Mouse (Mus musculus) liver, embryonic 14.5 days (tissue): ENCODE data around the gene Serpinf2. TPM values are rescaled to one million over a fixed set of nuclear protein-coding genes. Genes with fewer than 3 reads are reported as not detected.
A peak's percentile ranks its signal among the peaks of the same experiment; 100 is the strongest.

Experiments used
- ATAC-seq: fragments of 200-750 bp; cut with Nextera tagmentation; 2 replicates; pipeline ENCODE4 v1.8.0; 2017; ENCODE audit warnings: moderate number of reproducible peaks, mild to moderate bottlenecking, moderate library complexity; ENCODE audit not compliant: insufficient read depth
- DNase-seq, 3 experiments: peaks; one replicate each; pipeline ENCODE4 v3.0.0-alpha.2; 2012 to 2013; ENCODE audit warnings: low read depth in 3 of 3, low spot score in 3 of 3
- H3K27ac ChIP-seq: fragments of 300-500 bp; sonication (generic); 2 replicates; pipeline ENCODE4 v1.5.1; 2014; ENCODE audit warnings: moderate library complexity, mild to moderate bottlenecking, control low read depth, inconsistent platforms
- H3K27me3 ChIP-seq: fragments of 300-500 bp; sonication (generic); 2 replicates; pipeline ENCODE4 v1.6.1; 2014; ENCODE audit warnings: mild to moderate bottlenecking, low read length, moderate library complexity; ENCODE audit not compliant: control insufficient read depth, insufficient read depth
- H3K36me3 ChIP-seq: fragments of 300-500 bp; sonication (generic); replicated peaks from 2 replicates; pipeline ENCODE4 v1.6.1; 2014; ENCODE audit warnings: low read depth; ENCODE audit not compliant: control insufficient read depth, insufficient read depth
- H3K4me1 ChIP-seq, 2 experiments: fragments of 200-500 bp in 1 of 2; fragments of 300-500 bp in 1 of 2; sonication (generic) in 1 of 2; replicated peaks; 2 replicates each; pipeline ENCODE4 v1.6.1; 2012 to 2014; ENCODE audit warnings: antibody characterized with exemption in 1 of 2, inconsistent platforms in 1 of 2, low read length in 1 of 2; ENCODE audit not compliant: control insufficient read depth in 2 of 2, insufficient read depth in 2 of 2
- H3K4me2 ChIP-seq: fragments of 300-500 bp; sonication (generic); 2 replicates; pipeline ENCODE4 v1.6.1; 2014; ENCODE audit warnings: low read depth, mild to moderate bottlenecking, control low read depth, moderate library complexity
- H3K4me3 ChIP-seq, 2 experiments: fragments of 200-500 bp in 1 of 2; fragments of 300-500 bp in 1 of 2; sonication (generic) in 1 of 2; 2 replicates each; pipeline ENCODE4 v1.5.1; 2012 to 2014; ENCODE audit warnings: low read depth in 2 of 2, low read length in 2 of 2, mild to moderate bottlenecking in 2 of 2, control low read depth in 1 of 2, inconsistent platforms in 1 of 2, moderate library complexity in 1 of 2; ENCODE audit not compliant: insufficient read depth in 1 of 2
- H3K9ac ChIP-seq: fragments of 300-500 bp; sonication (generic); replicated peaks from 2 replicates; pipeline ENCODE4 v1.6.1; 2014; ENCODE audit warnings: mild to moderate bottlenecking, control low read depth, moderate library complexity
- H3K9me3 ChIP-seq: fragments of 300-500 bp; sonication (generic); 2 replicates; pipeline ENCODE4 v1.6.1; 2016; ENCODE audit warnings: low read length, mixed read lengths; ENCODE audit not compliant: control insufficient read depth
- CTCF ChIP-seq: IDR thresholded peaks from 2 replicates; pipeline ENCODE4 v1.5.1; 2016; ENCODE audit warnings: antibody characterized with exemption, low read depth, control low read depth
- EP300 ChIP-seq: IDR thresholded peaks from 2 replicates; pipeline ENCODE4 v1.6.1; 2016; ENCODE audit warnings: antibody characterized with exemption, low read depth
- WGBS: fragments of 180-500 bp; shearing (Covaris S2); extraction: QIAGEN DNeasy Blood & Tissue Kit; methylation state at CpG from one replicate; pipeline ENCODE4 v1.1.7; 2014; ENCODE audit not compliant: insufficient replicate concordance; 5-methylcytosine and 5-hydroxymethylcytosine counted together
- polyA plus RNA-seq, 2 experiments: library from polyadenylated mRNA; depleted of rRNA in 1 of 2; stranded (reverse) in 1 of 2; unstranded in 1 of 2; fragments of >200 nt; fragmentation: Nextera tagmentation in 1 of 2; extraction: Ambion mirVana in 1 of 2; gene quantifications; 2 replicates each; pipeline versions ENCODE4 v1.2.1 to v1.2.3; 2012 to 2014

Gene Serpinf2
- polyA plus RNA-seq, 2 experiments: 304 to 474 TPM

DNA sequence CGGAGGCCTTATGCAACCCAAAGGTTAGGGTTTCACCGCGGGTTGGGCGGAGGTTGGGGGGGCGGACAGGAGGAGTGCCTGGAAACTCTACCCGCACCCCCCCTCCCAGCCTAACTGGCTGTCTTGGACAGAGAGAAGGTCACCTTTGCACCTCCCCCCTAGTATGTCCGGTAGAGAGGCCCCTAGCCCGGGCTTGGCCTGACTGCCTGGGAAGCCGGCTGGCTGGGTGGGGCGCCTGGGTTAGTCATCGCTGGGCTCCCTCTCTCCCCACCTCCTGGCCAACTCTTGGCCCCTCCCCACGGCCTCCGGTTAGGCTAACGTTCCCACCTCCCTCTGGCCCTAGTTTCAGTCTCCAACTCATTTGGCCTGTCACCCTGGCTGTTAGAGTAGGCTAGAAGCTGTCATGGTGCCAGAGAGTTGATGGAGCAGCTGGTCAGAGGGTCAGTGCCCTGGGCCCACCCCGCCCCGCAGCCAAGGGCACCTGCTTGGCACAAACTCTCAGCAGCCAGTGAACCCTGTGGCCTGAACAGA lies 22.9 kb upstream of the Serpinf2 start:
- 5% methylated on average over 16 of the region's 16 CpGs for WGBS
- peak overlapping the region; percentile 97 for H3K4me2 ChIP-seq
- H3K4me1 ChIP-seq: peaks cover 43 to 50% of the 10 kb centered on the region in 2 experiments
- peak; percentile 47 for ATAC-seq
- peak overlapping the region; percentile 80 for H3K9ac ChIP-seq
- no peaks in the 10 kb centered on the region for H3K27me3 ChIP-seq
- H3K9me3 ChIP-seq: no peaks in the 10 kb centered on the region
- peak overlapping the region; percentile 99 for H3K27ac ChIP-seq
- TF ChIP-seq CTCF (0 out of 2 replicates have a peak, but pooled peaks have one; percentile 11), EP300 (no peak)
- H3K36me3 ChIP-seq: peaks cover 27% of the 10 kb centered on the region
- peak in 1 of 3 experiments; percentile 69 for DNase-seq
- peak overlapping the region; percentile 86 to 92 for H3K4me3 ChIP-seq

DNA sequence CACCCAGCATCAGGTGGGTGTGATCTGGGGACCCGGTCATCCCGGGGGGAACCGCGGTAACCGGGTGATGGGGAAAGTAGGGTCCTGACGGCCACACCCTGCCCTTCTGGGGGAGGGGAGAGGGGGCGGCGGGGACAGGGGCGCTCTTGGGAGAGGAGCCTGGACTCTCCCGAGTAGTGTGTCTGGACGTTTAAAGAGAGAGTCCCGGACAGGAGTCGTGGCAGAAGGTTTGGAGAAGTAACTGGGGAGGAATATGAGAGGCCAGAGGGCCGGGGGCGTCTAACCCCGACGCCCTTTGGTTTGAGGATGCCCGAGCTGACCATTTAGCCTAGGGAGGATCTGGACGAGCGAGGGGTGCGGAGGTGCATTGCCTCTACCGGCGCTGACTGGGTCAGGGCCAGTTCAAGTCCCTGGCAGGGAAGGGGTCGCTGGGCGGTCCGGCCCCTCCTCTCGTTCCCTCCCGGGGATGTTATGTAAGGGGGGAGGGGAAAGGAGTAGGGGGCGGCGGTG lies 22.4 kb upstream of the Serpinf2 start:
- peak overlapping the region; percentile 99 for H3K27ac ChIP-seq
- peak overlapping the region; percentile 86 to 92 for H3K4me3 ChIP-seq
- TF ChIP-seq CTCF (no peak), EP300 (no peak)
- ATAC-seq: no peak
- H3K27me3 ChIP-seq: no peaks in the 10 kb centered on the region
- H3K4me1 ChIP-seq: peaks cover 39 to 47% of the 10 kb centered on the region in 2 experiments
- H3K9me3 ChIP-seq: no peaks in the 10 kb centered on the region
- peaks cover 25% of the 10 kb centered on the region for H3K36me3 ChIP-seq
- peak overlapping the region; percentile 80 for H3K9ac ChIP-seq
- under 1% methylated on average over 30 of the region's 30 CpGs for WGBS
- no peak for DNase-seq
- peak overlapping the region; percentile 97 for H3K4me2 ChIP-seq

DNA sequence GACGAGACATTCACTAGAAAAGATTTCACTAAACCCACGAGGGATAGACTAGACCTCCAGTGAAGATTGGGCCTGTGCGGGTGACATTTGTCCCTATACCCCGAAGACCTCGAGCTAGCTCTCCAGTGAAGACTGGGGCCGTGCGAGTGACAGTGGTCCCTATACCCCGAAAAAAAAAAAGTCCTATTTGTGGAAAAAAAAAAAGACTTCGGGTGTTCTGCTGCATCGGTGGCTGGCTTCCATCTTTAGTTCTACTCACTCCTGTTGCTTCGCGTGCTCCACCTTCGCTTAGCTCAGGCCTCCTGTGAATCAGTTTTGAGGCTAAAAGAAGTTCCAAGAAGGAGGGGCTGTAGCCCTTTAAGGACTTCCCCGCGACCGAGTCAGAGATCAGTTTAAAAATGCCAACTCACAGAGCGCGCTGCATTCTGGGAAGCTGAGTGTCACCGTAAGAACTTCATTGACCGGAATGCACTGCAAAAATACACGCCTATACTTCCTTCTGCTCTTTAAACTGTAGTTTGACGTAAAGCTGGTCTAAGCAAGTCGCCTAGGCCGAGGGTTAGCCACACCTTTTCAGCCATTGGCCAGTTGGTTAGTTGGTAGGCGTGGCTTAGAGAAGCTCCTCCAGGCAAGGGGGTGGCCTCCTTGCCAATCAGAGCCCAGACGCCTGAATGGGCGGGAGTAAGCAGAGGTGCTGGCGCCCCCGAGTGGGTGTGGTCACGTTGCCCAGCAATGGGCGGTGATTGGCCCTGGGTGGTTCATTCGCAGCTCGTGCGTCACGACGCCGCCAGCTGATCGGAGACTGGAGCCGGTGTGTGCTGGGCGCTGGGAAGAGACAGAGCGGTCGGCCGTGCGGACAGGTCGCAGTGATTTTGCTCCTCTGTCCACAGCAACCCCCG lies 21.7 kb upstream of the Serpinf2 start, which contains the start of gene Tlcd2:
Tlcd2 (plus strand) TSS at position 872 of the 899 bp plus-strand sequence.
- Histone ChIP-seq H3K4me1 (peaks cover 39 to 51% of the 10 kb centered on the region in 2 experiments), H3K9me3 (no peaks in the 10 kb centered on the region), H3K4me2 (peak within 1 kb of the TSS; percentile 100), H3K36me3 (peaks cover 23% of the 10 kb centered on the region), H3K4me3 (peak within 1 kb of the TSS; percentile 86 to 92), H3K27me3 (no peaks in the 10 kb centered on the region), H3K27ac (peak within 1 kb of the TSS; percentile 99), H3K9ac (peak within 1 kb of the TSS; percentile 85)
- DNase-seq (peak; percentile 100), ATAC-seq (peak; percentile 84)
- TF ChIP-seq EP300 (no peak; the same call in none of the 2 replicates), CTCF (no peak; the same call in 1 of the 2 replicates)
- WGBS: under 1% methylated on average over 46 of the region's 46 CpGs

DNA sequence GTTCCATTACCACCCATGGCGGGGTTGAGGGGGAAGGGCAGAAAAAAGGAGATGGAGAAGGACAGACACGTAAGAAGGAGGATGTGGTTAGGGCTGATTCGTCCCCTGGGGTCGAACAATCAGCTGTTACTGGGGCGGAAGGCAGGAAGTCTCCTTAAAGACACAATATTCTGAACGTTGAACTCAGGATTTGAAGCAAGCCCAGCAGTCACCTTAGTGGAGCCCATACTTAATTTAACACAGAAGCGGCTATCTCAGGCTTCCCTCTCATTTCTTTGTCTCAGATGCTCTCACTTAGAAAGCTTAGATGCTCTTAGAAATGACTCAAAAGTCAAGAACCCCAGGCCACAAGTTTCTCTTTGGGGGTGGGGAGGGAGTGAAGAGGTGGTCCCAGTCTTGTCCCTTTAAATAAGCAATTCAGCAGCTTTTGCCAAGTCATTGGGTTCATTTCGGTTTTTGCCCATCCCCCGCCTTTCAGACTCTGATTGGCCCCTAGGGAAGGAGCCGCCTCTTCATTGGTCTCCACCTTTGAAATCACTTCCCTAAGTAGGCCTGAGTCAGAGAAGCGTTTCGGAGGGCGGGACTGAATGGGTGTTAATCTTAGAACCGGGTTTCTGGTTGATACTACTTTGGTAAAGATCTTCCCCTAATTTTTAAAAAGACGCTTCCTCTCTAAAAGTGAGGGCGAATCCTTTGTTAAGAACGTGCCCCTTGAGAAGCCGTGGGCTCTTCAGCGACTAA lies 20.9 kb upstream of the Serpinf2 start:
- Histone ChIP-seq H3K27me3 (no peaks in the 10 kb centered on the region), H3K4me2 (peak overlapping the region; percentile 100), H3K36me3 (peaks cover 15% of the 10 kb centered on the region), H3K4me1 (peaks cover 39 to 52% of the 10 kb centered on the region in 2 experiments), H3K4me3 (peak overlapping the region; percentile 66 to 67), H3K27ac (peak overlapping the region; percentile 99), H3K9me3 (no peaks in the 10 kb centered on the region), H3K9ac (peak overlapping the region; percentile 85)
- 1% methylated on average over 19 of the region's 19 CpGs for WGBS
- ATAC-seq: peak; percentile 52
- TF ChIP-seq EP300: peak; percentile 52; the same call in 1 of the 2 replicates
- no peak for TF ChIP-seq CTCF
- peak; percentile 94 to 97 (median 95) for DNase-seq
